In the genomic region with DNA sequence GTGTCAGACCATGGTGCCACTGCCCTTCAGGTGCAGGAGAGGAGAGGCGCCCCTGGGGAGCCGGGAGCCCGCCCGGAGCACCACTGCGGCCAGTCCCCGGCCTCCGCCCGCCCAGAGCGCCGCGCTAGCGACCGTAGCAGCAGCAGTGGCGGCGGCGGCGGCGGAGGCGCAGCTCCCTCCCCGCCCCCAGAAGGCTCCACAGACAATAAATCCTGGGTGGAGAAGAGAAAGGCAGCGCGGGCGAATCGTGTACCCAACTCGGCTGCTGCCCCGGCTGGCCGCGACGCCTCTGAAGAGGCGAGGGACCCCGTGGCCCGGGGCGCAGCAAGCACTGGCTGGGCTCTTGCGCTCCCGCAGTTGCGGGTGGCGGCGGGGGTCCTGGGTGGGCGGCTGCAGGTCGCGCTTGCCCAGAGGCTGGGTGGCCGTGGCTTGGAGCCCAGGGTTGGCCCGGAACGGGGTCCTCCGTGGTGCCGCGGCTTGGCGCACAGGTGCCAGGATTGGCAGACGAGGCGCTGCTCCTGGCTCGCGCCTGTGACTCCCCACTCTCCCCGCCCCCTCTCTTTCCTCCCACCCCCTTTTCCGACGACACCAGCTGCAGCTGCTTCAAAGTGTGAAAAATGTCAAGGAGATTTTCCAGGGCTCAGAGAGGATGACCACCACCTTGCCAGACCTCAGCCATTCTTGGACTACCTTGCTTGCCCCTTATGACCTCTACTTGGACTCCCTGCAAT, we compare ENCODE assay signal across 9 mouse cellular contexts. TPM values are rescaled to one million over a fixed set of nuclear protein-coding genes. Genes with fewer than 3 reads are reported as not detected.
DNase-seq lines count a peak whose midpoint lies in the region; ATAC-seq and TF ChIP-seq lines count a peak whose summit lies in the region.
"Had no signal": no experiment of that assay in that cellular context is flagged by ENCODE, and none has a peak within 500 bp of the region (broad histone marks: within the 10 kb centered on the region; RNA-seq: fewer than 3 reads in every experiment).

No protein-coding gene starts in this region.

- H3K4me1 ChIP-seq in cortical plate, adult 2 months (ENCODE audit: control insufficient read depth, insufficient read depth, low read length): no peaks in the 10 kb centered on the region; the same call in 1 of the 2 replicates
- peaks cover 20% of the 10 kb centered on the region for H3K4me1 ChIP-seq in midbrain, embryonic 15.5 days

- H3K27me3 ChIP-seq in midbrain, embryonic 15.5 days (replicated peaks): no peaks in the 10 kb centered on the region

- peak; percentile 86 for ATAC-seq in midbrain, embryonic 15.5 days (replicated peaks)

- H3K4me3 ChIP-seq in cortical plate, adult 2 months (ENCODE audit: insufficient read depth, low read length): peak overlapping the region; percentile 98
- peak overlapping the region; percentile 83 for H3K4me3 ChIP-seq in left cerebral cortex, adult 2 months
- H3K4me3 ChIP-seq in midbrain, embryonic 15.5 days: peak overlapping the region; percentile 85
- H3K4me3 ChIP-seq: megakaryocyte, embryonic 14.5 days had no signal

- under 1% methylated on average over 55 of the region's 55 CpGs for WGBS in midbrain, embryonic 15.5 days

- intact Hi-C loops in left cerebral cortex, adult 2 months (cut with DNase I): loop anchor here (2.0 to 10.0 kb wide), 5 partner anchors 193 to 713 kb away; no protein-coding TSS in a partner anchor

- H3K4me2 ChIP-seq in midbrain, embryonic 15.5 days: peak overlapping the region; percentile 62

- H3K36me3 ChIP-seq in midbrain, embryonic 15.5 days (replicated peaks): no peaks in the 10 kb centered on the region

- peak; percentile 12 for DNase-seq in kidney, postnatal 10 days
- no peak for DNase-seq in kidney, adult 8-10 months
- peak; percentile 45 for DNase-seq in frontal cortex, postnatal 25 days (ENCODE audit: low spot score in 2 of 2)
- DNase-seq in left cerebral cortex, adult 2 months (ENCODE audit: extremely low spot score in 1 of 2, low spot score in 2 of 2): peak; percentile 60 to 70
- peak; percentile 7 for DNase-seq in yolk sac, embryonic 10.5 days (ENCODE audit: low spot score)
- DNase-seq in thymus, postnatal 14 days: no peak

- H3K9ac ChIP-seq in midbrain, embryonic 15.5 days: peak overlapping the region; percentile 95

- TF ChIP-seq POLR2A in cortical plate, adult 2 months (IDR thresholded peaks at IDR 0.05; ENCODE audit: extremely low read depth, insufficient read depth, low read length): no peak

- TF ChIP-seq CTCF in cortical plate, adult 2 months (IDR thresholded peaks at IDR 0.05; ENCODE audit: extremely low read depth, insufficient read depth, low read length): no peak
- TF ChIP-seq CTCF in left cerebral cortex, adult 2 months (IDR thresholded peaks at IDR 0.05): no peak

- H3K27ac ChIP-seq in cortical plate, adult 2 months (ENCODE audit: insufficient read depth, low read length): peak overlapping the region; percentile 99
- peak overlapping the region; percentile 99 for H3K27ac ChIP-seq in left cerebral cortex, adult 2 months
- peak overlapping the region; percentile 97 for H3K27ac ChIP-seq in midbrain, embryonic 15.5 days

- no peaks in the 10 kb centered on the region for H3K9me3 ChIP-seq in midbrain, embryonic 15.5 days

RNA-seq across cellular contexts. Expression of gene Lrrc7, which starts 0.6 kb away (rescaled TPM):
- 17.7 and 19.1 TPM in 2 replicates for polyA plus RNA-seq in cortical plate, adult 2 months (2012; rRNA removed)
- total RNA-seq in left cerebral cortex, adult 2 months (2021): 100 to 1,000 TPM; 118 to 126 TPM
- 12.6 and 12.8 TPM in 2 replicates for polyA plus RNA-seq in midbrain, embryonic 15.5 days (2015; fragmentation: Nextera tagmentation; extraction: Ambion mirVana)

Comparison
In these comparisons a context has a peak if more than half of its experiments do, and no peak if none do; other contexts are left out.
1. DNase-seq: peak in kidney, postnatal 10 days (single experiment), frontal cortex, postnatal 25 days (2 of 2), left cerebral cortex, adult 2 months (2 of 2) and yolk sac, embryonic 10.5 days (single experiment); none in kidney, adult 8-10 months (0 of 2) and thymus, postnatal 14 days (single experiment).
2. Peak in every context shown above with its lines, with median percentiles within 50 percentile points of each other: H3K27ac ChIP-seq and H3K4me3 ChIP-seq.